Mouse (Mus musculus): ENCODE measurements at regions not wholly inside any gene's neighbourhood (a gene's known extent, or its start where the extent isn't known, plus 50 kb on each side); places are given as distances from the start of the nearest gene placed in this dataset.

DNA sequence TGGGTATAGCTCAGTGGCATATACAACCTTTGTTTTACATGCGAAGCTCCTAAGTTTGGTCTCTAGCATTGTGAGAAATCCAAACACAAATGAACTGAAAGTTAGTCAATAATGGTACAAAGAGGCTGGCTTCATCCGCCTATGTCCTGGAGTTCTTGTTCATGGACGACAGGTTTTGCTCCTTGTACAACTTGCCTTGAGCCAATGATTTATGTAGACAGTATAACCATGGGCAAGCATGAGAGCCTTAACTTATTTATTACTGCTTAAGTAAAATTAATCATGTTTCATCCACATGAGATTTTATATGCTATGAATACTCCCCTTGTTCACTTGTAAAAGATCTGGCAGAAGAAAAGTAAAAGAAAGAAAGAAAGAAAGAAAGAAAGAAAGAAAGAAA, 205.7 kb upstream of the Tet2 start:
- no peak for DNase-seq (ENCODE audit: low read depth)

DNA sequence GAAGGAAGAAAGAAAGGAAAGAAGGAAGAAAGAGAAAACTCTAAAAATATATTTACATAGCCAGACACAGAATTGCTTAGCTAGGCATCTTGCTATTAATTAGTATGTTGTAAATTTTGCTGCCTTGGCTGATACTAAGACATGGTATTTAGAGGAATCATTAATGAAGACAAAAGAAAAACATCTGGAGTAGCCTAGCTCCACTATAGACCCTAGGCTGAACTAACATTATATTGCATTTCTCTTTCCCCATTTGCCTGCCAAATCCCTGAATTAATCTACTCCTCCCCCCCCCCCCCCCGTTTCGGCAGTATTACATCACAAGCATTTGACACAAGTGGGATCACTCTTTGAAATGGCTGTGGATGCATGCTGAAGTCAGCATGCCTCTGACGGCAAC, 206.1 kb upstream of the Tet2 start:
- no peak for DNase-seq (ENCODE audit: low read depth)

GRCm38 (mm10) chr3:133751565-133751964, 206.6 kb upstream of the Tet2 start:
- DNase-seq (ENCODE audit: low read depth), result no peak

DNA sequence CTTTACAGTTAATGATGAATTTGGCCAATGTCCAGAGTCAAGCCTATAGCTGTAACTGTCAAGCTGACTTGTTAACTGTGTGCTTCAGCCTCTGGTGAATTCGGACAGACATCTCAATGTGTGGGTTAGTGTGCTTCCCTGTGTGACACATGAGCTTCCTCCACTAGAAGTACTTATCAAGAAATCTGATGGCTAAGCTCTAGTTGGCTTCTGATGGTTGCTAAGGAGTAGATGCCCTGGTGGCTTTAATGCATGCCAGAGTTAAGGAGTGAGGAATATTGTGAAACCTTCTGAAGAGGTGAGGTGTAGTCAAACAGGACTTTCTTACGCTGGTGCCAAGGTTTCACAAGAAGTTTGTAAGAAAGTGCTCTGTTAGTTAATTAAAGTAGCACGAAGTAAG, 208.1 kb upstream of the Tet2 start:
- peak; percentile 97 for DNase-seq (ENCODE audit: low read depth)

DNA sequence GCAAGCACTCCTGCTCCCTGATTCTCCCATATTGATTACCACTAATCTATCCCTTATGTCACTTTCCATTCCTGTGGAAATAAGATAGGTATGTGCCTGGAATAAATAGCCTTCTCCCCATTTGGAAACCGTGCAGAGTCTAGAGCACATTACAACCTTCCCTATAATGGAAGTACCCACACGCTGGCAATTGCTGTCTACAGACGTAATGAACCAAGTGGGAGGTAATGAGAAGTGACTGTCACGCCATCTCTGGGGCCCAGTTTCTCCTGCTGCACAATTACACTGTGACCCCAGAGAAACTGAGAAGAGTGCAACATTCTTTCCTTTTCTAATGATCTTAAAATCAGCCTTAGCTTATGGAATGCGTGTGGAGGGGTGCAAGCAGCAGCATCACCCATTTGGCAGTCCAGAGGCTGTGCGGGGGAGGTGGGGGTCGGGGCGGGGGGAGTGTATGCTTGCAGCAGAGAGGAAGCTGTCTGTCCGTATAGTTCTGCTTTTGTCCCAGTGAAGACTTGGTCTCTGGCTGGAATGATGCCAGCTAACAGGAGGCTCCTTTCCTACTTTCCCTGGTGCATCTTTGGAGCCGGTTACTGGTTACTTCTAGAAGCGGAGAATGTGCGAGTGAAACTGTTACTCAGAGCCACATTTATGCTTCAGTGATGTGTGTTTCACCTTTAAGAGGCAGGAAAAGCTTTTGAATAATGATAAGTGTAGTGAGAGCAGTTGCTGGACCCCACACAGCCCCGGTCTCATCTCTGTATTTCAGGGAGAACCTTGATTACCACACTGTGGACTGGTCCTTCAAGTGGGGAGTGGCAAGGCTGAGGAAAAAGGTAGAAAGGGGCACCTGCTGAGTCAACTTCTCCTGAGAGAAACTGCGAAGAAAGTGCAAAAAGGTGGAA, 209.3 kb upstream of the Tet2 start:
- DNase-seq (ENCODE audit: low read depth), result no peak

DNA sequence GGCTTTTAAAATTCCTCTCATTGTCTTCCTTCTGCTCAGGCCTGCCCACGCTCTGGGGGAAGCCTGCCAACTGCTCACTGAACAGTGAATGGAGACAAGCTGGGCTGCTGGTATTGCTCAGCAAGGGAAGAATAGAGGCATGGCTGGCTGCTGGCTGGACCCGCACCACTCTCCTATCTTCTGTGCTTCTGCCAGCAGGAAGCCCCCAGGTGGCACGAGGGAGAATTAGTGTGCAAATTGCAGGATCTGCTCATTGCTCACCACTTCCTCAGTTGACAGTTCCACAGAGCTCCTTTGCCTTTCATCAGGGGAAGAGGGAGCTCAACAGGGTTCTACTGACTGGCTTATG, 209.9 kb upstream of the Tet2 start:
- DNase-seq (ENCODE audit: low read depth), result no peak

DNA sequence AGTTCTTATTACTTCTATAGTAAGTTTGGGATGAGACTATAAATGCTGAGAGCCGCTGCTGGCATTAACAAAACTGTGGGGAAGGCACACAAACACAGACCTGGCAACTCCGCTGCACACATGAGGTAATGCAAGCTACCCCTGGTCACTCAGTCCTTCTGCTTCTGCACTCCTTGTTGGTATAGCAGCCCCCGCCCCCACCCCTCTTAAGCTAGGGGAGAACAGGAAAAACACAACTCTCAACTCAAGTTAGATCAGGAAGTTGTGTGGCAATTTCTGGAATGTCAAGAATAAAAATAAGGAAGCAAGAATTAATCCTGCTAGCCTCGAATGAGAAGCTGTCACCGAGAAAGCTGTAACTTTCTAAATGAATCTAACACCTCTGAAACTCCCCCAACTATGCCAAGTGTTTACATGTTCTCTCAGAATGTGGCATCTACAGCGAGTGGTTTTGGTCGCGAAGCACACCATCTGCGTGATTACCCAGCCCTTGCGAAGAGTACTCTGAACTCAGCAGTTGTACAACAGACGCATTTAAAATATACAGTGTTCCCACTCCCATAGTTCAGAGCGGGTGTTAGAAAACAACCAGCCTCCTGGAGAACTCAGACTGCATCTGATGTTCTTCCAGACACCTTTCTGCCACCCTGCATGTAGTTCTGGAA, 212.9 kb upstream of the Tet2 start:
- no peak for DNase-seq (ENCODE audit: low read depth)

DNA sequence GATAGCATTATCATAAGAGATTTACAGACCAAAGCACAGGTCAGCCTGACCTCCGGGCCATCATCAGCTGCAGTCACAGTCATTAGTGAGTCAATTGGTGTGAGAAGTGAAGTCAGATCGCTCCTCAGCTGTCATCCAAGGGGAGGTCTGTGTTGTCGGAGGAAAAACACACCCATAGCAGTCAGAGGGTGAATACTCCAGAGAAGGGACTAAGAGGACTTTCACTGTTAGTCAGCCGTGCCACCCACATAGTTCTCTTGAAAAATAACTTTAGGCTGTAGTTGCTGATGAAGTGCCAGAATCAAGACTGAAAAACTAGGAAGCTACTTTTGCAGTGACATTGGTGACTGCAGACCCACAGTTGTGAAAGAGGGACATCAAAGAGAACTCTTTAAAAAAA, 213.5 kb upstream of the Tet2 start:
- no peak for DNase-seq (ENCODE audit: low read depth)

- no peak for DNase-seq (ENCODE audit: low read depth)
Observed at GRCm38 (mm10) chr3:133759611-133760010, 214.7 kb upstream of the Tet2 start.

DNA sequence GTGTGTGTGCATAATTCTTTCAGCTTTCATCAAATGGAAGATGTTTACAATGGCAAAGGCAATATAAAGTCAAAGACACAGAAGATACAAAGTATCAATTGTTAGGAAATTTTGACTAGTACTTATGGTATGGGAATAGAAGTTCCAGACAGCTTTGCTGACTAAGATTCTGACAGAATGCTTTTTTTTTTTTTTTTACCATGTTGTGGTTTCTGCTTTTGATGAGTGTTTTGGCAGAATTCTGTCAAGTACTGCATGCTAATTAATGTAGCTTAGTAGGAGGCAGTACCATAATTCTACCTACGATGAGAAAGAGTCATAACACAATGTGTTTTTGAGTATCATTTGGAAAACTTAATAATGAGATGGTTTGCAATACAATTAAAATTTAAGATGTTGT, 215.3 kb upstream of the Tet2 start:
- DNase-seq (ENCODE audit: low read depth), result no peak

DNA sequence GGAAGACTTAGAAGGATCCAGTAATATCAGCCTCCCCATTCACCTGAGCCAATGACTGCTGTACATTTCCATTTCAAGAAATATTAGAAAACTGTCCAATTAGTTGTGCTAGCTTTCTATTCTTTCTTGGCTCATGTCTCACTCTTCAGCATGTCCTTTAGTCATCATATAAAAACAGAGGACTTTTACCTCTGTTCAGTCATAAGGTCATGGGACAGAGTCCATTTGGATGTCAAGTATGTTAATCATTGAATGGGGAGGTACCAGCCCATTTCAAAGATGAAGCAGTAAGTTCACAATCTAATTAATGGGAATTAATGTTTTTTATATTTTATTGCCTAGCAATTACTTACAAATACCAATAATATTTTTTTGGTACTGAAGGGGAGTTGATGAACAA, 218.8 kb upstream of the Tet2 start:
- DNase-seq (ENCODE audit: low read depth), result no peak

- no peak for DNase-seq (ENCODE audit: low read depth)
Observed at GRCm38 (mm10) chr3:133773490-133773889, 228.6 kb upstream of the Tet2 start.

DNA sequence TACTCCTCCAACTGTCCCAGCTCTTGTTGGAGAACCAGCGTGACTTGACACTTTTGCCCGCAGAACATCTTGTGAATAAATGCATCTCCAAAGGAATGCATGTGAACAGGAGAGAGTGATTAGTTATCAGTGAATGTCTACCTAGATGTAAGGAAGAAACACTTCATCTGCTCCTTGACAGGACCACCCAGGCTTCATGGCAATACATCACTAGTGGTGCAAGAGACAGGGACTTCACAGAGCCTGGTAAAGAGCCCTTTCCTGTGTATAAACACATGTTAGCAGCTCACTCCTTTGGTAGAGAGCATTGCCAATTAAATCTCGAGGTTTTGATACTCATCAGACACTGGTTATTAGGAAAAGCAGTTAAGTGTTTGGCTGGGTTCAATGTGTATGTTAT, 229.3 kb upstream of the Tet2 start:
- DNase-seq (ENCODE audit: low read depth), result no peak

DNA sequence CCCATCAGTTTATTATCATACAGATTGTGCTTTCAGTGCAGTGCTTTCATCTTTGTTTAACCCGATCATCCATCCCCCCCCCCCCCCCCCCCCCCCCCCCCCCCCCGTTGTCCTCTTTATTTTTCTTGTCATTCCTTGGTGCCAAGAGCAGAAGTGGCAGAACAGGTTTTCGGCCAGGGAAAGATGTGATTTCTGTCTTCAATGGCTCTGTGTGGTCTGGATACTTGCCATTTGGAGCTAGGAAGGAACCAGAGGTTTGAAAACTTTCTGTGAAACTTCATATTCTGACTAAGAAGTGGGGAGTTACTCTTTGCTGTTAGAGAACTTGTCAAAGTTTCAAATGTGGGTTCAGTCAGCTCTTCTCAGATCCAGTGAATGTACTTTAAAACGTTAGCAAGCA, 231.1 kb upstream of the Tet2 start:
- no peak for DNase-seq (ENCODE audit: low read depth)

GRCm38 (mm10) chr3:133779161-133779789, 234.3 kb upstream of the Tet2 start:
- no peak for DNase-seq (ENCODE audit: low read depth)

- DNase-seq (ENCODE audit: low read depth), result no peak
Observed at GRCm38 (mm10) chr3:133783060-133783459, 238.1 kb upstream of the Tet2 start.

DNA sequence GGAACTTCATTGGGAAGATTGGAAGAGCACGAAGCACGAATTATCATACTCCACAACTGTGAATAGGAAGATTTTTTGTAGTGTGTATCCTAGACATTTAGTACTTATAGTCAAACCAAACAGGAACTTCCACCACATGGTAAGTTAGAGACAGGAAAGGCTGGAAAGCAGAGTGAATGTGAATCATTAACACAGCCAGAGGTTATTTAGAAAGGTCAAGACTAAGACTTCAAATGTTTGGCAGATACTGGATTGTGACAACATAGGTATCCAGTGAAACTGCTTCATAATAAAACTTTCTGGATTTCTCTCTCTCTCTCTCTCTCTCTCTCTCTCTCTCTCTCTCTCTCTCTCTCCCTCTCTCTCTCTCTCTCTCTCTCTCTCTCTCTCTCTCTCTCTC, 246.4 kb upstream of the Tet2 start:
- no peak for DNase-seq (ENCODE audit: low read depth)

GRCm38 (mm10) chr3:133809007-133809552, 264.1 kb upstream of the Tet2 start:
- no peak for DNase-seq (ENCODE audit: low read depth)

DNA sequence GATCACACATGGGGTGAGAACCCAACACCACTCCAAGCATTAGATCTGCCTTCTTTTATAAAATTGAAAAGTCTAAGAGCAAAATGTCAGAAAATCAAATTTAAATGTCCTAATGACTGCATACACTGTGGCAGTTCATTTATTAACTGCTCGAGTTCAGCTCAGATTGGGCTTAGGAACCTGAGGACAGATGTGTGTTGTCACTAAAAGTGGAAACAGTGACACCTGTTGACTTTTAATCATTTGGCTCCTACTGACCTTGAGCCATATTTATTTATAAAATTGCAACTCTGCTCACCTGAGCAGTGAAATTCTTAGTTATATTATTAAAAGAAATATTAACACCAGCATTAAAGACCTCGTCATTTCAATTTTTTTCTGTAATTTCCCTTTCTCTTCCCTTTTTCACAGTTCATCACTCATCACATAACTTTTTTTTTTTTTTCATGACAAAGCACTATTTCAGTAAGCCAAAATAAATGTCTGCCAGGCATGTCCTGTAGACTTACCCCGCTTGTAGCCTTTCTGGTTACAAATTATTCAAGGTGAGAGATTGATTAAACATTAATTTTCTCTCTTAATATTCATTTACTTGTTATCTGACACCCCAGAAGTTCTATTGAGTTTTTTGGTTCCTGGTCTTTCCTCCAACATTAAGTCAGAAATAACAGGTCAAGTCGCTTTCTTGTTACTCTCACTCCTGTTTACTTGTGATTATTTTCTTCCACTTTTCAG, 274.2 kb upstream of the Tet2 start:
- DNase-seq (ENCODE audit: low read depth), result no peak

- DNase-seq (ENCODE audit: low read depth), result no peak
Observed at GRCm38 (mm10) chr3:133833739-133834391, 288.9 kb upstream of the Tet2 start.

- no peak for DNase-seq (ENCODE audit: low read depth)
Observed at GRCm38 (mm10) chr3:133834459-133834858, 289.5 kb upstream of the Tet2 start.

- no peak for DNase-seq (ENCODE audit: low read depth)
Observed at GRCm38 (mm10) chr3:133846301-133846700, 301.4 kb upstream of the Tet2 start.
